Mouse (Mus musculus) brain, embryonic 14.5 days (tissue): ENCODE data around the gene Nxpe5. TPM values are rescaled to one million over a fixed set of nuclear protein-coding genes. Genes with fewer than 3 reads are reported as not detected.

Source experiments
- DNase-seq: peaks from one replicate; pipeline ENCODE4 v3.0.0-alpha.2; 2011; ENCODE audit warnings: low read depth
- CTCF ChIP-seq: fragments of 200-500 bp; IDR thresholded peaks from 2 replicates; pipeline ENCODE4 v1.5.1; 2012; ENCODE audit warnings: inconsistent platforms, mild to moderate bottlenecking, moderate library complexity, borderline replicate concordance; ENCODE audit not compliant: insufficient read depth, insufficient read length; ENCODE audit errors: extremely low read depth
- POLR2A ChIP-seq: fragments of 200-500 bp; IDR thresholded peaks from 2 replicates; pipeline ENCODE4 v1.6.1; 2012; ENCODE audit warnings: mild to moderate bottlenecking, inconsistent platforms, borderline replicate concordance; ENCODE audit not compliant: poor library complexity, insufficient read depth, insufficient read length, severe bottlenecking; ENCODE audit errors: extremely low read depth
- polyA plus RNA-seq: library from polyadenylated mRNA; depleted of rRNA; stranded (reverse); fragments of >200 nt; gene quantifications from 2 replicates; pipeline ENCODE4 v1.2.3, GENCODE M21; 2012; rRNA removed

The Nxpe5 gene
- polyA plus RNA-seq, 1 experiment: 0.04 TPM

- TF ChIP-seq POLR2A (no peak), CTCF (no peak)
- no peak for DNase-seq
Observed at GRCm38 (mm10) chr5:138281798-138282197, 56.1 kb downstream of the Nxpe5 start.

GRCm38 (mm10) chr5:138283540-138283939 lies 57.8 kb downstream of the Nxpe5 start:
- TF ChIP-seq CTCF (peak; percentile 2; the same call in 1 of the 2 replicates), POLR2A (no peak)
- no peak for DNase-seq

- DNase-seq: no peak
- TF ChIP-seq POLR2A (no peak), CTCF (peak; percentile 14; the same call in 1 of the 2 replicates)
Observed at GRCm38 (mm10) chr5:138287861-138288260, 62.2 kb downstream of the Nxpe5 start.

GRCm38 (mm10) chr5:138291638-138292037 lies 65.9 kb downstream of the Nxpe5 start:
- DNase-seq: no peak
- TF ChIP-seq CTCF (no peak), POLR2A (no peak)

- TF ChIP-seq CTCF: no peak
- no peak for DNase-seq
Observed at GRCm38 (mm10) chr5:138294158-138294557, 68.5 kb downstream of the Nxpe5 start.

GRCm38 (mm10) chr5:138299613-138300012 lies 73.9 kb downstream of the Nxpe5 start:
- no peak for TF ChIP-seq CTCF
- no peak for TF ChIP-seq POLR2A
- no peak for DNase-seq

Other genes starting within 250 kb of the Nxpe5 start
- gene Azgp1, start 244.4 kb upstream of the Nxpe5 start, polyA plus RNA-seq: 0.08 TPM in 1 of 2 replicates, not detected in the other
- gene Smok3a, start 204.6 kb upstream of the Nxpe5 start, polyA plus RNA-seq: not detected in 2 replicates
- gene Smok3b, start 204.5 kb upstream of the Nxpe5 start, polyA plus RNA-seq: not detected in 2 replicates
- gene Smok3c, start 172.7 kb upstream of the Nxpe5 start, polyA plus RNA-seq: not detected in 2 replicates
- 15.8 and 24.1 TPM in 2 replicates for gene Zkscan1, start 140.8 kb upstream of the Nxpe5 start, polyA plus RNA-seq
- gene Zscan21, start 109.0 kb upstream of the Nxpe5 start, polyA plus RNA-seq: 63.8 and 66.3 TPM in 2 replicates
- 10.3 and 11.9 TPM in 2 replicates for gene Zfp113, start 70.2 kb upstream of the Nxpe5 start, polyA plus RNA-seq
- gene Cops6, start 64.8 kb upstream of the Nxpe5 start, polyA plus RNA-seq: 134 and 144 TPM in 2 replicates
- 60.2 and 77.6 TPM in 2 replicates for gene Ap4m1, start 53.9 kb upstream of the Nxpe5 start, polyA plus RNA-seq
- 111 and 146 TPM in 2 replicates for gene Mcm7, start 53.5 kb upstream of the Nxpe5 start, polyA plus RNA-seq
- 89.7 and 128 TPM in 2 replicates for gene Taf6, start 38.4 kb upstream of the Nxpe5 start, polyA plus RNA-seq
- 20.6 and 22.7 TPM in 2 replicates for gene Cnpy4, start 38.4 kb upstream of the Nxpe5 start, polyA plus RNA-seq
- 10.3 and 11.8 TPM in 2 replicates for gene Mblac1, start 31.6 kb upstream of the Nxpe5 start, polyA plus RNA-seq
- gene Lamtor4, start 29.6 kb downstream of the Nxpe5 start, polyA plus RNA-seq: 120 and 151 TPM in 2 replicates
- gene BC037034, start 38.1 kb downstream of the Nxpe5 start, polyA plus RNA-seq: 131 and 172 TPM in 2 replicates
- 0.58 and 0.63 TPM in 2 replicates for gene Gal3st4, start 46.9 kb downstream of the Nxpe5 start, polyA plus RNA-seq
- gene Gm43720, start 54.1 kb downstream of the Nxpe5 start, polyA plus RNA-seq: 0.44 and 0.48 TPM in 2 replicates
- 564 and 797 TPM in 2 replicates for gene Gpc2, start 54.1 kb downstream of the Nxpe5 start, polyA plus RNA-seq
- gene Stag3, start 54.3 kb downstream of the Nxpe5 start, polyA plus RNA-seq: 19.6 TPM in 2 replicates
- gene Pvrig, start 116.1 kb downstream of the Nxpe5 start, polyA plus RNA-seq: 0.06 and 0.25 TPM in 2 replicates
- 32.1 and 39.5 TPM in 2 replicates for gene Zfp157, start 215.6 kb downstream of the Nxpe5 start, polyA plus RNA-seq